Mouse (Mus musculus) limb, embryonic 14.5 days (tissue): ENCODE data around the gene Fbxl15. TPM values are rescaled to one million over a fixed set of nuclear protein-coding genes. Genes with fewer than 3 reads are reported as not detected.

Source experiments
- ATAC-seq: fragments of 200-750 bp; cut with Nextera tagmentation; 2 replicates; pipeline ENCODE4 v1.8.0; 2017; ENCODE audit warnings: low read depth, moderate number of reproducible peaks, moderate TSS enrichment; ENCODE audit not compliant: low FRiP score
- DNase-seq: peaks from one replicate; pipeline ENCODE4 v3.0.0-alpha.2; 2015; ENCODE audit warnings: low spot score
- H3K27ac ChIP-seq: fragments of 300-500 bp; sonication (generic); replicated peaks from 2 replicates; pipeline ENCODE4 v1.5.1; 2014; ENCODE audit warnings: low read depth, mild to moderate bottlenecking, low read length, moderate library complexity, mixed read lengths
- H3K27me3 ChIP-seq: fragments of 300-500 bp; sonication (generic); 2 replicates; pipeline ENCODE4 v1.6.1; 2014; ENCODE audit warnings: low read length, mixed read lengths; ENCODE audit not compliant: control insufficient read depth, insufficient read depth
- H3K36me3 ChIP-seq: fragments of 300-500 bp; sonication (generic); 2 replicates; pipeline ENCODE4 v1.6.1; 2014; ENCODE audit warnings: mild to moderate bottlenecking, low read length, moderate library complexity, mixed read lengths; ENCODE audit not compliant: control insufficient read depth, insufficient read depth
- H3K4me1 ChIP-seq: fragments of 300-500 bp; sonication (generic); 2 replicates; pipeline ENCODE4 v1.6.1; 2014; ENCODE audit warnings: antibody characterized with exemption, low read length, mixed read lengths; ENCODE audit not compliant: control insufficient read depth, insufficient read depth
- H3K4me2 ChIP-seq: fragments of 300-500 bp; sonication (generic); replicated peaks from 2 replicates; pipeline ENCODE4 v1.6.1; 2014; ENCODE audit warnings: low read depth, mild to moderate bottlenecking, low read length, moderate library complexity; ENCODE audit not compliant: severe bottlenecking
- H3K4me3 ChIP-seq: fragments of 300-500 bp; sonication (generic); replicated peaks from 2 replicates; pipeline ENCODE4 v1.5.1; 2014; ENCODE audit warnings: low read length
- H3K9ac ChIP-seq: fragments of 300-500 bp; sonication (generic); 2 replicates; pipeline ENCODE4 v1.6.1; 2014; ENCODE audit warnings: mild to moderate bottlenecking, low read depth, low read length, moderate library complexity; ENCODE audit not compliant: severe bottlenecking
- H3K9me3 ChIP-seq: fragments of 300-500 bp; sonication (generic); 2 replicates; pipeline ENCODE4 v1.6.1; 2016; ENCODE audit warnings: low read length; ENCODE audit not compliant: control insufficient read depth
- POLR2A ChIP-seq: fragments of 200-500 bp; IDR thresholded peaks from 2 replicates; pipeline ENCODE4 v1.8.0; 2012; ENCODE audit warnings: inconsistent platforms, mild to moderate bottlenecking, moderate library complexity, borderline replicate concordance; ENCODE audit not compliant: insufficient read depth, insufficient read length; ENCODE audit errors: extremely low read depth
- WGBS: fragments of 180-500 bp; shearing (Covaris S2); extraction: QIAGEN DNeasy Blood & Tissue Kit; methylation state at CpG from one replicate; pipeline ENCODE4 v1.1.7; 2014; 5-methylcytosine and 5-hydroxymethylcytosine counted together
- polyA plus RNA-seq, 2 experiments: library from polyadenylated mRNA; depleted of rRNA in 1 of 2; stranded (reverse) in 1 of 2; unstranded in 1 of 2; fragments of >200 nt; fragmentation: Nextera tagmentation in 1 of 2; extraction: Ambion mirVana in 1 of 2; gene quantifications; 2 replicates each; pipeline versions ENCODE4 v1.2.1 to v1.2.3; 2012 to 2014

Fbxl15 gene
- polyA plus RNA-seq, 2 experiments = 10.8 to 13.5 TPM

- no peak for TF ChIP-seq POLR2A
- Histone ChIP-seq H3K27me3 (no peaks in the 10 kb centered on the region; the same call in 1 of the 2 replicates), H3K4me3 (no peak overlapping the region), H3K27ac (no peak overlapping the region), H3K36me3 (no peaks in the 10 kb centered on the region), H3K4me1 (no peaks in the 10 kb centered on the region), H3K9ac (no peak overlapping the region), H3K9me3 (no peaks in the 10 kb centered on the region), H3K4me2 (no peak overlapping the region)
- 78% methylated on average over 11 of the region's 11 CpGs for WGBS
- DNase-seq = no peak
- ATAC-seq = no peak
Observed at GRCm38 (mm10) chr19:46363294-46364009, 35.5 kb downstream of the Fbxl15 start.

- Histone ChIP-seq H3K27me3 (no peaks in the 10 kb centered on the region), H3K36me3 (no peaks in the 10 kb centered on the region), H3K9ac (no peak overlapping the region), H3K27ac (no peak overlapping the region), H3K4me3 (no peak overlapping the region), H3K4me1 (no peaks in the 10 kb centered on the region), H3K9me3 (no peaks in the 10 kb centered on the region), H3K4me2 (no peak overlapping the region)
- WGBS = 78% methylated on average over 23 of the region's 23 CpGs
- TF ChIP-seq POLR2A = no peak
- no peak for DNase-seq
- no peak for ATAC-seq
Observed at GRCm38 (mm10) chr19:46367798-46368590, 40.0 kb downstream of the Fbxl15 start.

DNA sequence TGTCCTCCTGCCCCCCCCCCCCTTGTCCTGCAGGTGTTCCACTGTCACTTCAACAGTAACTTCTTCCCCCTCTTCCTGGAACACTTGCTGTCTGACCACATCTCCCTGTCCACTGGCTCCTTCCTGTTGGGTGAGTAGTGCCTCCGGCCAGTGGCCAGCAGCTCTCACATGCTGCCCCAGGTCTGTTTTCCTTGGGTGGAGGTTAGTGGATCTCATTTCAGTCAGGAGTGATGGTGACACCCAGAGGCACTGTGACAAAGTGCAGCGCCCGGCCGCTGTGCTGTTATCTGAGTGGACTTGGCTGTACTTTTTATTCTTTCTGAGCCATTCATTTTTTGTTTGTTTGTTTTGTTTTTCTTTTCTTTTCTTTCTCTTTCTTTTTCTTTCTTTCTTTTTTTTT lies 41.2 kb downstream of the Fbxl15 start:
- ATAC-seq (0 out of 2 replicates have a peak, but pooled peaks have one; percentile 30), DNase-seq (peak; percentile 17)
- Histone ChIP-seq H3K4me2 (no peak overlapping the region), H3K27me3 (no peaks in the 10 kb centered on the region), H3K4me1 (no peaks in the 10 kb centered on the region), H3K27ac (no peak overlapping the region), H3K36me3 (no peaks in the 10 kb centered on the region), H3K9me3 (no peaks in the 10 kb centered on the region), H3K9ac (no peak overlapping the region), H3K4me3 (no peak overlapping the region)
- 31% methylated on average over 4 of the region's 4 CpGs for WGBS
- TF ChIP-seq POLR2A = no peak

DNA sequence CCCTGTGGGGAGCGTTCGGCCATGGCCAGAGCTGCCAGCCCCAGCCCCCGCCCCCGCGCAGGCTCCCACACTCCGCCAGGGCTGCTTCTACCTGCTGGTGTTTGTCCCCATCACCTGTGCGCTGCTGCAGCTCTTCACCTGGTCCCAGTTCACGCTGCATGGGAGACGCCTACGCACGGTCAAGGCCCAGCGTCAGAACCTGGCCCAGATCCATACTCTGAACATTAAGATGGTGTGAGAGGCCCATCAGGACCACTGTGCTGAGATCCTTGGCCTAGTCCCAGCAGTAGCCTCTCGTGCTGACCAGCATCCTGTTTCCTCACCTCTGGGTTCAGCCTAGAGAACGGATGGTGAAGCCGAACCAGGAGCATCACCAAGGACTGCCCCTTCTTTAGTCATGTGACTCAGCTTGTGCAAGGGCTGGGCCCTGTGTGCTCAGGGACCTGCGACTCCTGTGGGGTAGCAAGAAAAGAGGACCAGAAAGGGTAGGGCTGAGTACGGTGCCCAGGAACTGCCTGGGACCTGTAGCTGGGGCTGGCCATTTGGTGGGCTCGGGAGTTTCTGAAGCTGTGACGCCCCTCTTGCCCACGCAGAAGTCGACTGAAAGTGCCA lies 46.6 kb downstream of the Fbxl15 start:
- Histone ChIP-seq H3K9ac (no peak overlapping the region), H3K4me3 (no peak overlapping the region), H3K27ac (no peak overlapping the region), H3K4me2 (no peak overlapping the region), H3K27me3 (no peaks in the 10 kb centered on the region), H3K36me3 (peaks cover 31% of the 10 kb centered on the region), H3K4me1 (no peaks in the 10 kb centered on the region; the same call in 1 of the 2 replicates), H3K9me3 (no peaks in the 10 kb centered on the region)
- TF ChIP-seq POLR2A = no peak
- no peak for DNase-seq
- 55% methylated on average over 21 of the region's 21 CpGs for WGBS
- ATAC-seq = peak; percentile 20; the same call in 1 of the 2 replicates

DNA sequence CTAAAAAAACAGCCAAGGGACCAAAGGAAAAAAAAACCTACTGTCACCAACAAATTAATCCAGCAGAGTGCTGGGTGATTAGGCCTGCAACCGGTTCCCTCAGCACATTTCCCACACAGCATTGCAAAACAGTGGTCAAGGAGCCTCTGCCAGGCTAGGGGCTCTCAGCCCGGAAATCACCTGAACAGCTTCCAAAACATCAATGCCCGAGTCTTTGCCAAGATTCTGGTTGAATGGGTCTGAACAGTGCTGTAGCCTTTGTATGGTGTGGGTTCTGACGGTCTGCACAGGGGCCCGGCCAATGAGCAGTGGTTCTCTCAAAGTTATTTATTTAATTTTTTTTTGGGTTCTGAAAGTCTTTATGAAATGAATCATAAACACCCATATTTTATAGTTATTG lies 47.5 kb downstream of the Fbxl15 start:
- ATAC-seq (no peak), DNase-seq (no peak)
- Histone ChIP-seq H3K9ac (no peak overlapping the region), H3K27ac (no peak overlapping the region), H3K4me2 (no peak overlapping the region), H3K4me1 (no peaks in the 10 kb centered on the region; the same call in 1 of the 2 replicates), H3K4me3 (no peak overlapping the region), H3K27me3 (no peaks in the 10 kb centered on the region), H3K9me3 (no peaks in the 10 kb centered on the region), H3K36me3 (peaks cover 41% of the 10 kb centered on the region)
- TF ChIP-seq POLR2A = no peak
- 71% methylated on average over 5 of the region's 5 CpGs for WGBS
